Mouse (Mus musculus) R1 (cell line): ENCODE results near the gene Isca2.

Experiments used
- DNase-seq: peaks from one replicate; pipeline ENCODE4 v3.0.0-alpha.2; 2018; ENCODE audit warnings: low read depth, low spot score

Isca2 gene

GRCm38 (mm10) chr12:84814663-84815325, 41.7 kb downstream of the Isca2 start:
- no peak for DNase-seq

- DNase-seq: peak; percentile 77
These were observed 45.4 kb downstream of the Isca2 start for GRCm38 (mm10) chr12:84818496-84818895.

GRCm38 (mm10) chr12:84819236-84820168, 46.5 kb downstream of the Isca2 start:
- DNase-seq: no peak

- no peak for DNase-seq
These were observed 50.5 kb downstream of the Isca2 start for GRCm38 (mm10) chr12:84823601-84824000.

GRCm38 (mm10) chr12:84824203-84824602, 51.2 kb downstream of the Isca2 start:
- DNase-seq: no peak
